Mouse (Mus musculus) neural tube, embryonic 13.5 days (tissue): Measurements from ENCODE around the gene Rarg. TPM values are rescaled to one million over a fixed set of nuclear protein-coding genes. Genes with fewer than 3 reads are reported as not detected.

Experiments used
- ATAC-seq: fragments of 200-750 bp; cut with Nextera tagmentation; 2 replicates; pipeline ENCODE4 v1.8.0; 2017; ENCODE audit warnings: low read depth, mild to moderate bottlenecking, moderate TSS enrichment, moderate library complexity
- H3K27ac ChIP-seq: fragments of 300-500 bp; sonication (generic); replicated peaks from 2 replicates; pipeline ENCODE4 v1.5.1; 2015; ENCODE audit warnings: moderate library complexity, mild to moderate bottlenecking, inconsistent platforms
- H3K27me3 ChIP-seq: fragments of 300-500 bp; sonication (generic); 2 replicates; pipeline ENCODE4 v1.6.1; 2015; ENCODE audit warnings: mild to moderate bottlenecking, inconsistent platforms
- H3K36me3 ChIP-seq: fragments of 300-500 bp; sonication (generic); 2 replicates; pipeline ENCODE4 v1.6.1; 2015; ENCODE audit warnings: mild to moderate bottlenecking, inconsistent platforms
- H3K4me1 ChIP-seq: fragments of 300-500 bp; sonication (generic); replicated peaks from 2 replicates; pipeline ENCODE4 v1.6.1; 2015; ENCODE audit warnings: inconsistent platforms
- H3K4me2 ChIP-seq: fragments of 300-500 bp; sonication (generic); 2 replicates; pipeline ENCODE4 v1.6.1; 2015; ENCODE audit warnings: inconsistent platforms, mild to moderate bottlenecking, moderate library complexity
- H3K4me3 ChIP-seq: fragments of 300-500 bp; sonication (generic); 2 replicates; pipeline ENCODE4 v1.5.1; 2015; ENCODE audit warnings: mild to moderate bottlenecking, inconsistent platforms
- H3K9ac ChIP-seq: fragments of 300-500 bp; sonication (generic); 2 replicates; pipeline ENCODE4 v1.6.1; 2015; ENCODE audit warnings: moderate library complexity, mild to moderate bottlenecking, inconsistent platforms
- H3K9me3 ChIP-seq: fragments of 300-500 bp; sonication (generic); 2 replicates; pipeline ENCODE4 v1.6.1; 2016; ENCODE audit warnings: inconsistent platforms
- WGBS: fragments of 180-500 bp; shearing (Covaris S2); methylation state at CpG from one replicate; pipeline ENCODE4 v1.1.7; 2015; 5-methylcytosine and 5-hydroxymethylcytosine counted together
- polyA plus RNA-seq: library from polyadenylated mRNA; unstranded; fragments of >200 nt; fragmentation: Nextera tagmentation; extraction: Ambion mirVana; gene quantifications from 2 replicates; pipeline ENCODE4 v1.2.1, GENCODE M21; 2015

Gene Rarg
- polyA plus RNA-seq, result 8.5 and 12.5 TPM in 2 replicates

GRCm38 (mm10) chr15:102257202-102258075 is at the start of gene Rarg:
Gene Rarg, minus strand, starts transcription at chr15:102257517.
- Histone ChIP-seq H3K27ac (peak within 1 kb of the TSS; percentile 57), H3K4me1 (peaks cover 29% of the 10 kb centered on the region), H3K4me3 (peak within 1 kb of the TSS; percentile 53), H3K27me3 (peaks cover 52% of the 10 kb centered on the region), H3K9ac (peak within 1 kb of the TSS; percentile 78), H3K9me3 (no peaks in the 10 kb centered on the region), H3K36me3 (no peaks in the 10 kb centered on the region), H3K4me2 (peak within 1 kb of the TSS; percentile 91)
- peak; percentile 44 for ATAC-seq
- under 1% methylated on average over 38 of the region's 46 CpGs for WGBS

GRCm38 (mm10) chr15:102302542-102302941 is 45.2 kb upstream of the Rarg start:
- WGBS, result 87% methylated on average over 6 of the region's 6 CpGs
- no peak for ATAC-seq

GRCm38 (mm10) chr15:102296368-102297006 is 39.2 kb upstream of the Rarg start:
- H3K27ac ChIP-seq, result no peak overlapping the region
- ATAC-seq, result peak; percentile 61
- peak overlapping the region; percentile 75 for H3K4me2 ChIP-seq
- peaks cover 21% of the 10 kb centered on the region; the same call in 1 of the 2 replicates for H3K36me3 ChIP-seq
- 4% methylated on average over 24 of the region's 24 CpGs for WGBS
- peak overlapping the region; percentile 44 for H3K9ac ChIP-seq
- H3K4me3 ChIP-seq, result peak overlapping the region; percentile 47
- peaks cover 9% of the 10 kb centered on the region for H3K4me1 ChIP-seq
- H3K9me3 ChIP-seq, result no peaks in the 10 kb centered on the region
- no peaks in the 10 kb centered on the region for H3K27me3 ChIP-seq

More at GRCm38 (mm10) chr15:102302542-102302941, 45.2 kb upstream of the Rarg start:
- Histone ChIP-seq H3K4me1 (no peaks in the 10 kb centered on the region), H3K27me3 (no peaks in the 10 kb centered on the region), H3K36me3 (peaks cover 45% of the 10 kb centered on the region), H3K9ac (no peak overlapping the region), H3K4me3 (no peak overlapping the region), H3K9me3 (no peaks in the 10 kb centered on the region), H3K27ac (no peak overlapping the region), H3K4me2 (no peak overlapping the region)

- Histone ChIP-seq H3K36me3 (0 out of 2 replicates have a peak, but pooled peaks cover 16% of the 10 kb centered on the region), H3K27ac (peak within 1 kb of the TSS; percentile 52), H3K4me2 (peak within 1 kb of the TSS; percentile 75), H3K27me3 (no peaks in the 10 kb centered on the region), H3K4me3 (peak within 1 kb of the TSS; percentile 47), H3K9ac (peak within 1 kb of the TSS; percentile 44), H3K9me3 (no peaks in the 10 kb centered on the region), H3K4me1 (peaks cover 9% of the 10 kb centered on the region)
- peak; percentile 99 for ATAC-seq
- 7% methylated on average over 25 of the region's 25 CpGs for WGBS
These were observed 38.5 kb upstream of the Rarg start, which contains the start of gene Espl1 for GRCm38 (mm10) chr15:102295633-102296367. Gene Espl1, plus strand, starts transcription at chr15:102296266.

GRCm38 (mm10) chr15:102287395-102287794 is 30.1 kb upstream of the Rarg start:
- no peaks in the 10 kb centered on the region for H3K4me1 ChIP-seq
- H3K4me3 ChIP-seq, result no peak overlapping the region
- H3K9me3 ChIP-seq, result no peaks in the 10 kb centered on the region
- ATAC-seq, result no peak
- H3K9ac ChIP-seq, result no peak overlapping the region
- H3K27me3 ChIP-seq, result no peaks in the 10 kb centered on the region
- H3K27ac ChIP-seq, result no peak overlapping the region
- H3K36me3 ChIP-seq, result peaks cover 7% of the 10 kb centered on the region
- H3K4me2 ChIP-seq, result no peak overlapping the region

GRCm38 (mm10) chr15:102283648-102284047 is 26.3 kb upstream of the Rarg start:
- ATAC-seq, result no peak
- Histone ChIP-seq H3K4me2 (no peak overlapping the region), H3K9me3 (no peaks in the 10 kb centered on the region), H3K36me3 (peaks cover 24% of the 10 kb centered on the region), H3K4me3 (no peak overlapping the region), H3K27me3 (no peaks in the 10 kb centered on the region), H3K4me1 (peaks cover 19% of the 10 kb centered on the region), H3K27ac (no peak overlapping the region), H3K9ac (no peak overlapping the region)
- 83% methylated on average over 3 of the region's 3 CpGs for WGBS

- Histone ChIP-seq H3K36me3 (peaks cover 24% of the 10 kb centered on the region), H3K4me3 (no peak overlapping the region), H3K27me3 (no peaks in the 10 kb centered on the region), H3K4me2 (no peak overlapping the region), H3K4me1 (peaks cover 21% of the 10 kb centered on the region), H3K9me3 (no peaks in the 10 kb centered on the region), H3K27ac (no peak overlapping the region), H3K9ac (no peak overlapping the region)
- no peak for ATAC-seq
- 91% methylated on average over 8 of the region's 8 CpGs for WGBS
These were observed 25.4 kb upstream of the Rarg start for GRCm38 (mm10) chr15:102282463-102283292.

GRCm38 (mm10) chr15:102280623-102281022 is 23.3 kb upstream of the Rarg start:
- H3K36me3 ChIP-seq, result peaks cover 24% of the 10 kb centered on the region
- peak overlapping the region; percentile 91; the same call in 1 of the 2 replicates for H3K4me3 ChIP-seq
- no peaks in the 10 kb centered on the region for H3K27me3 ChIP-seq
- no peak for ATAC-seq
- H3K4me2 ChIP-seq, result peak overlapping the region; percentile 96
- no peak overlapping the region for H3K27ac ChIP-seq
- H3K9ac ChIP-seq, result peak overlapping the region; percentile 86; the same call in 1 of the 2 replicates
- H3K4me1 ChIP-seq, result peaks cover 21% of the 10 kb centered on the region
- H3K9me3 ChIP-seq, result no peaks in the 10 kb centered on the region
- 93% methylated on average over 19 of the region's 19 CpGs for WGBS

GRCm38 (mm10) chr15:102279783-102280520 is 22.6 kb upstream of the Rarg start:
- no peaks in the 10 kb centered on the region for H3K27me3 ChIP-seq
- H3K36me3 ChIP-seq, result peaks cover 24% of the 10 kb centered on the region
- WGBS, result 30% methylated on average over 13 of the region's 13 CpGs
- no peaks in the 10 kb centered on the region for H3K9me3 ChIP-seq
- peak overlapping the region; percentile 91 for H3K4me3 ChIP-seq
- H3K4me2 ChIP-seq, result peak overlapping the region; percentile 96
- peak overlapping the region; percentile 86 for H3K9ac ChIP-seq
- peak; percentile 62 for ATAC-seq
- peak overlapping the region; percentile 90 for H3K27ac ChIP-seq
- peaks cover 21% of the 10 kb centered on the region for H3K4me1 ChIP-seq

GRCm38 (mm10) chr15:102279092-102279782 is 21.9 kb upstream of the Rarg start, which contains the start of gene Mfsd5:
Gene Mfsd5, plus strand, starts transcription at chr15:102279454.
- H3K9me3 ChIP-seq, result no peaks in the 10 kb centered on the region
- ATAC-seq, result peak; percentile 97
- no peaks in the 10 kb centered on the region for H3K27me3 ChIP-seq
- peaks cover 24% of the 10 kb centered on the region for H3K36me3 ChIP-seq
- peak within 1 kb of the TSS; percentile 91 for H3K4me3 ChIP-seq
- peak within 1 kb of the TSS; percentile 86 for H3K9ac ChIP-seq
- H3K27ac ChIP-seq, result peak within 1 kb of the TSS; percentile 90
- under 1% methylated on average over 65 of the region's 65 CpGs for WGBS
- peaks cover 21% of the 10 kb centered on the region for H3K4me1 ChIP-seq
- peak within 1 kb of the TSS; percentile 96 for H3K4me2 ChIP-seq
